Mouse (Mus musculus) kidney, adult 2 months (tissue): ENCODE results near the gene 4931414P19Rik. TPM values are rescaled to one million over a fixed set of nuclear protein-coding genes. Genes with fewer than 3 reads are reported as not detected.
A peak's percentile ranks its signal among the peaks of the same experiment; 100 is the strongest.

Source experiments
- DNase-seq: peaks from one replicate; pipeline ENCODE4 v3.0.0; 2021
- H3K27ac ChIP-seq: fragments of 200-500 bp; 2 replicates; pipeline ENCODE4 v1.5.1; 2012; ENCODE audit warnings: low read depth, low read length, control low read depth, inconsistent platforms; ENCODE audit not compliant: insufficient read depth
- H3K27me3 ChIP-seq: fragments of 200-500 bp; replicated peaks from 2 replicates; pipeline ENCODE4 v1.6.1; 2012; ENCODE audit warnings: mild to moderate bottlenecking, moderate library complexity, low read length, inconsistent platforms; ENCODE audit not compliant: control insufficient read depth, insufficient read depth
- H3K36me3 ChIP-seq: fragments of 200-500 bp; 2 replicates; pipeline ENCODE4 v1.6.1; 2012; ENCODE audit warnings: mild to moderate bottlenecking, moderate library complexity, low read length, inconsistent platforms; ENCODE audit not compliant: control insufficient read depth, insufficient read depth
- H3K4me1 ChIP-seq: fragments of 200-500 bp; 2 replicates; pipeline ENCODE4 v1.6.1; 2011; ENCODE audit warnings: low read length; ENCODE audit not compliant: control insufficient read depth, insufficient read depth
- H3K4me3 ChIP-seq: fragments of 200-500 bp; 2 replicates; pipeline ENCODE4 v1.5.1; 2011; ENCODE audit warnings: mild to moderate bottlenecking, low read depth, low read length, control low read depth; ENCODE audit not compliant: insufficient read depth
- CTCF ChIP-seq: fragments of 200-500 bp; conservative IDR thresholded peaks from 2 replicates; pipeline ENCODE4 v1.5.1; 2011; ENCODE audit warnings: low read depth, mild to moderate bottlenecking, control low read depth, low read length, moderate library complexity, mixed read lengths; ENCODE audit not compliant: insufficient read depth, insufficient read length
- POLR2A ChIP-seq: fragments of 200-500 bp; IDR thresholded peaks from one replicate; pipeline ENCODE4 v1.6.1; 2011; ENCODE audit warnings: low read depth, low read length, control low read depth
- WGBS: fragments of 180-500 bp; shearing (Covaris S2); methylation state at CpG from one replicate; pipeline ENCODE4 v1.1.7; 2018; 5-methylcytosine and 5-hydroxymethylcytosine counted together
- polyA plus RNA-seq: library from polyadenylated mRNA; depleted of rRNA; stranded (reverse); fragments of >200 nt; gene quantifications from 2 replicates; pipeline ENCODE4 v1.2.3, GENCODE M21; 2012; rRNA removed

The 4931414P19Rik gene
- polyA plus RNA-seq = 6.5 and 8.1 TPM in 2 replicates

- Histone ChIP-seq H3K27ac (peak within 1 kb of the TSS; percentile 39), H3K27me3 (no peaks in the 10 kb centered on the region), H3K4me1 (no peaks in the 10 kb centered on the region; the same call in 1 of the 2 replicates), H3K36me3 (no peaks in the 10 kb centered on the region), H3K4me3 (peak within 1 kb of the TSS; percentile 64)
- TF ChIP-seq POLR2A = no peak
- TF ChIP-seq CTCF = no peak
- peak; percentile 89 for DNase-seq
- under 1% methylated on average over 39 of the region's 39 CpGs for WGBS
Measured at GRCm38 (mm10) chr14:54605752-54606321, at the start of gene 4931414P19Rik. Gene 4931414P19Rik, minus strand, starts transcription at chr14:54605993.

- 0 out of 2 replicates have a peak, but pooled peaks have one; percentile 6 for TF ChIP-seq CTCF
- TF ChIP-seq POLR2A = no peak
- Histone ChIP-seq H3K36me3 (peaks cover 8% of the 10 kb centered on the region), H3K4me3 (peak overlapping the region; percentile 83), H3K4me1 (peaks cover 13% of the 10 kb centered on the region), H3K27ac (peak overlapping the region; percentile 26; the same call in 1 of the 2 replicates), H3K27me3 (no peaks in the 10 kb centered on the region)
- WGBS = 1% methylated on average over 12 of the region's 12 CpGs
- DNase-seq = peak; percentile 95
Measured at GRCm38 (mm10) chr14:54653496-54653895, 47.7 kb upstream of the 4931414P19Rik start.

- H3K4me1 ChIP-seq = peaks cover 13% of the 10 kb centered on the region
- no peak for TF ChIP-seq POLR2A
- TF ChIP-seq CTCF = no peak
- no peak overlapping the region for H3K27ac ChIP-seq
- peak overlapping the region; percentile 83; the same call in 1 of the 2 replicates for H3K4me3 ChIP-seq
- WGBS = 4% methylated on average over 7 of the region's 7 CpGs
- peaks cover 7% of the 10 kb centered on the region for H3K36me3 ChIP-seq
- no peak for DNase-seq
- H3K27me3 ChIP-seq = no peaks in the 10 kb centered on the region
Measured at GRCm38 (mm10) chr14:54652787-54653186, 47.0 kb upstream of the 4931414P19Rik start.

GRCm38 (mm10) chr14:54651556-54651955 is 45.8 kb upstream of the 4931414P19Rik start:
- DNase-seq = no peak
- peaks cover 13% of the 10 kb centered on the region for H3K4me1 ChIP-seq
- peaks cover 5% of the 10 kb centered on the region; the same call in 1 of the 2 replicates for H3K36me3 ChIP-seq
- no peaks in the 10 kb centered on the region for H3K27me3 ChIP-seq
- TF ChIP-seq CTCF (no peak), POLR2A (no peak)
- WGBS = 70% methylated on average over 4 of the region's 4 CpGs
- H3K4me3 ChIP-seq = no peak overlapping the region
- H3K27ac ChIP-seq = no peak overlapping the region

GRCm38 (mm10) chr14:54650621-54651454 is 45.0 kb upstream of the 4931414P19Rik start:
- H3K36me3 ChIP-seq = peaks cover 7% of the 10 kb centered on the region; the same call in 1 of the 2 replicates
- H3K27ac ChIP-seq = no peak overlapping the region
- TF ChIP-seq CTCF (peak; percentile 95), POLR2A (no peak)
- DNase-seq = peak; percentile 89
- H3K4me3 ChIP-seq = no peak overlapping the region
- peaks cover 13% of the 10 kb centered on the region for H3K4me1 ChIP-seq
- WGBS = 53% methylated on average over 23 of the region's 23 CpGs
- H3K27me3 ChIP-seq = no peaks in the 10 kb centered on the region

- DNase-seq = no peak
- TF ChIP-seq CTCF = no peak
- no peak for TF ChIP-seq POLR2A
- Histone ChIP-seq H3K4me1 (peaks cover 5% of the 10 kb centered on the region), H3K27ac (no peak overlapping the region), H3K27me3 (no peaks in the 10 kb centered on the region), H3K4me3 (no peak overlapping the region), H3K36me3 (peaks cover 13% of the 10 kb centered on the region)
- 80% methylated on average over 4 of the region's 4 CpGs for WGBS
Measured at GRCm38 (mm10) chr14:54647900-54648299, 42.1 kb upstream of the 4931414P19Rik start.

- TF ChIP-seq POLR2A = no peak
- 0 out of 2 replicates have a peak, but pooled peaks have one; percentile 21 for TF ChIP-seq CTCF
- WGBS = 90% methylated on average over 8 of the region's 8 CpGs
- Histone ChIP-seq H3K4me3 (no peak overlapping the region), H3K4me1 (no peaks in the 10 kb centered on the region; the same call in 1 of the 2 replicates), H3K36me3 (peaks cover 13% of the 10 kb centered on the region), H3K27me3 (no peaks in the 10 kb centered on the region), H3K27ac (no peak overlapping the region)
- no peak for DNase-seq
Measured at GRCm38 (mm10) chr14:54646898-54647636, 41.3 kb upstream of the 4931414P19Rik start.
